Mouse (Mus musculus): Measurements from ENCODE around the gene Stim2.

DNA sequence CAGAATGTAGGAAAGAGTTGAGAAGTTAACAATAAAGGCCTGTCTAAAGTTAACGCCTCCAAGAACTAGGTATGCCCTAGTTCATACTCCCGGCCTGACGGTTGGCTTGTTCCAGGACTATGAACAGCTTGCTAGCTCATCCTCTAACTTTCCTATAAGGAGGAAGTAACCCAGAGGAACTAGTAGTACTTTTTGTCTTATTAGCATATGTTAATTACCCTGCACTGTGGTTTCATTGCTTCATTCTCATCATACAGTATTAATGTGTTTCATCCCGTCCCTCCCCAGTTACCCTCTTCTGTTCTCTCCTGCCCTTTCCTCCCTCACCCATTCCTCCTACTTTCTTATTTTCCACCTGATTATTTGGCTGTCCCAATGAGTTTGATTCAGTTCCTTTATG, 108.4 kb downstream of the Stim2 start:
- TF ChIP-seq CTCF (IDR thresholded peaks at IDR 0.05; ENCODE audit: low read depth) (no peak), EP300 (optimal IDR thresholded peaks at IDR 0.05) (no peak)

Measured in stomach, postnatal 0 days (tissue).